Mouse (Mus musculus) lung, adult 2 months (tissue): ENCODE measurements around the gene Nipal1.

Source experiments
- CTCF ChIP-seq: fragments of 200-500 bp; IDR thresholded peaks from 2 replicates; pipeline ENCODE4 v1.5.1; 2011; ENCODE audit warnings: mild to moderate bottlenecking, low read length, control low read depth; ENCODE audit not compliant: insufficient read depth
- POLR2A ChIP-seq: fragments of 200-500 bp; IDR thresholded peaks from 2 replicates; pipeline ENCODE4 v1.6.1; 2011; ENCODE audit warnings: low read depth, mild to moderate bottlenecking, control low read depth, low read length, borderline replicate concordance; ENCODE audit errors: extremely low read depth

DNA sequence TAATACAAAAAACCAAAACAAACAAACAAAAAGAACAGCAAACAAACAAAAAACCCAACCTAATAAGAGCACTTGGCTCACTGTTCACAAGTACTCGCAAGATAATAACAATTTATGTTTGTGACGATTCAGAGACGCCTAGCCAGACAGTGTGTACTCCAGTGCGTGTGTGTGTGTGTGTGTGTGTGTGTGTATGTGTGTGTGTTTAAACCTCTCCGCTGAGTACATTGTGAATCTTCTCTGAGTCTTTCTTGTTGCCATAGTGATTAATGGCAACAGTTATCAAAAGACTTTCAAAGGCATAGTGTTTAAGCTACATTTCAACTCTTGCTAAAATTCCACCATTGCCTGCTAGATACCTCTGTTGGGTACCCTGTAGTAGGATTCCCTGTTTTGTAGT lies 16.5 kb downstream of the Nipal1 start:
- TF ChIP-seq CTCF, result no peak
- no peak for TF ChIP-seq POLR2A
